Comparison of ENCODE assay signal across 8 mouse cellular contexts in the genomic region with DNA sequence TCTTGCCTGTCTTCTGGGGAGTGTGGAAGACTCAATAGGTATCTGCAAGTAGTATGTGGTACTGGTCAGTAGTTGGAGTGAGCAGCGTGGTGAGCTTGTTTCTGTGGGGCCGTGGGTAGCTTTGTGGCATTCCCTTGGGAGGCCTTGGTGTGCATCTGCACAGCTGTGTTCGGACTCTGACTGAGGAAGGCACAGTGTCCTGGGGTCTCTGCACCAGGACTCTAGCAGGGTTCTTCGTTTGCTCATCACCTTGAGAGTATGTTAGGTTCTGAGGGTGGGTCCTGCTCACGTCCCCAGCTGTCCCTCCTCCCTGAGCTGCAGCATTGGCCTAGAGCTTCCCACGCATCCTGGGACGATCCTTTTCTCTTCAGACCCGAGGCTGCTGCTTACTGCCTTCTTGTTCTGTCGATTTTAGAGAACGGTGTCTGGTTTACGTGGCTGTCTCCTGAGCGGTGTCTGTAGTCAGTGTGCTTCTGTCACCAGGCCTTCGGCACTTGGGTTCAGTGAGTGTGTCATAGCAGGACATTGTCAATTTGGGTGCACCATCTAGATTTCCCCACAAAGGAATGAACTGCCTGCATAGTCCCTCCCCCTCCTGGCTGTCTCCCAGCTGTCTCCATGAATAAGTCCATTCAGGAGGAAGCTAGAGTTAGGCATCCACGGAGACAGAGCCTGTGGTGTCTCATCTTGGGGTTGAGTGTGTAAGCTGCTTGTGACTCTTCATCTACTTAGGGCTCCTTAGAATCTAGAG. TPM values are rescaled to one million over a fixed set of nuclear protein-coding genes. Genes with fewer than 3 reads are reported as not detected.
DNase-seq lines count a peak whose midpoint lies in the region; ATAC-seq lines count a peak whose summit lies in the region.
"Had no signal": no experiment of that assay in that cellular context is flagged by ENCODE, and none has a peak within 500 bp of the region (broad histone marks: within the 10 kb centered on the region; RNA-seq: fewer than 3 reads in every experiment).

No protein-coding gene starts in this region.

- H3K27ac ChIP-seq in intestine, embryonic 14.5 days (ENCODE audit: low read depth) = peak overlapping the region; percentile 47; the same call in 1 of the 2 replicates
- no peak overlapping the region for H3K27ac ChIP-seq in intestine, embryonic 15.5 days
- H3K27ac ChIP-seq in forebrain, embryonic 15.5 days (replicated peaks) = 0 out of 2 replicates have a peak overlapping the region, but pooled peaks have one; percentile 13

- H3K4me1 ChIP-seq in intestine, embryonic 14.5 days (replicated peaks; ENCODE audit: control insufficient read depth, insufficient read depth, low read length) = no peaks in the 10 kb centered on the region
- H3K4me1 ChIP-seq in intestine, embryonic 15.5 days (replicated peaks) = no peaks in the 10 kb centered on the region
- peaks cover 17% of the 10 kb centered on the region for H3K4me1 ChIP-seq in forebrain, embryonic 15.5 days

- no peak for DNase-seq in intestine, embryonic 14.5 days (ENCODE audit: low spot score)
- DNase-seq in adipocyte (ENCODE audit: low spot score) = peak; percentile 36
- DNase-seq in ovary, postnatal 14 days (ENCODE audit: low spot score) = no peak
- no peak for DNase-seq in kidney, postnatal 4 days

- no peak overlapping the region for H3K4me3 ChIP-seq in intestine, embryonic 14.5 days (ENCODE audit: low read depth, low read length)
- no peak overlapping the region for H3K4me3 ChIP-seq in intestine, embryonic 15.5 days (replicated peaks)
- H3K4me3 ChIP-seq in forebrain, embryonic 15.5 days = no peak overlapping the region

- WGBS in intestine, embryonic 14.5 days = 81% methylated on average over 14 of the region's 14 CpGs
- 80% methylated on average over 14 of the region's 14 CpGs for WGBS in intestine, embryonic 15.5 days
- 73% methylated on average over 14 of the region's 14 CpGs for WGBS in forebrain, embryonic 15.5 days

- no peaks in the 10 kb centered on the region for H3K27me3 ChIP-seq in intestine, embryonic 14.5 days (replicated peaks; ENCODE audit: control insufficient read depth, insufficient read depth, low read length)
- H3K27me3 ChIP-seq in intestine, embryonic 15.5 days (replicated peaks) = no peaks in the 10 kb centered on the region
- no peaks in the 10 kb centered on the region for H3K27me3 ChIP-seq in forebrain, embryonic 15.5 days

- no peak for ATAC-seq in intestine, embryonic 14.5 days (replicated peaks; ENCODE audit: low FRiP score, low TSS enrichment, low read depth)
- ATAC-seq in intestine, embryonic 15.5 days = no peak
- no peak; the same call in 1 of the 2 replicates for ATAC-seq in forebrain, embryonic 15.5 days (replicated peaks)
- 0 out of 2 replicates have a peak, but pooled peaks have one; percentile 10 for ATAC-seq in megakaryocyte-erythroid progenitor cell, adult 5-6 weeks (replicated peaks; ENCODE audit: low FRiP score, low TSS enrichment, poor library complexity, severe bottlenecking)

- H3K9me3 ChIP-seq in intestine, embryonic 14.5 days (ENCODE audit: control insufficient read depth, low read length) = no peaks in the 10 kb centered on the region
- H3K9me3 ChIP-seq in intestine, embryonic 15.5 days = no peaks in the 10 kb centered on the region
- H3K9me3 ChIP-seq in forebrain, embryonic 15.5 days = no peaks in the 10 kb centered on the region

- no peak overlapping the region for H3K9ac ChIP-seq in intestine, embryonic 14.5 days (ENCODE audit: low read length)
- no peak overlapping the region for H3K9ac ChIP-seq in intestine, embryonic 15.5 days
- H3K9ac ChIP-seq in forebrain, embryonic 15.5 days (replicated peaks) = no peak overlapping the region

- H3K4me2 ChIP-seq in intestine, embryonic 14.5 days (ENCODE audit: low read length) = no peak overlapping the region
- no peak overlapping the region for H3K4me2 ChIP-seq in intestine, embryonic 15.5 days (replicated peaks)
- no peak overlapping the region for H3K4me2 ChIP-seq in forebrain, embryonic 15.5 days (replicated peaks)

- H3K36me3 ChIP-seq in intestine, embryonic 14.5 days (ENCODE audit: control insufficient read depth, insufficient read depth, low read length) = peaks cover 33% of the 10 kb centered on the region; the same call in 1 of the 2 replicates
- H3K36me3 ChIP-seq in intestine, embryonic 15.5 days = 0 out of 2 replicates have a peak, but pooled peaks cover 8% of the 10 kb centered on the region
- peaks cover 23% of the 10 kb centered on the region for H3K36me3 ChIP-seq in forebrain, embryonic 15.5 days

RNA-seq across cellular contexts. Expression of gene Tex29, which starts 42.4 kb away (rescaled TPM):
- 0.46 TPM in 1 of 2 replicates, not detected in the other for polyA plus RNA-seq in intestine, embryonic 14.5 days (2014; fragmentation: Nextera tagmentation; extraction: Ambion mirVana)
- not detected in 2 replicates for polyA plus RNA-seq in intestine, embryonic 15.5 days (2015; fragmentation: Nextera tagmentation; extraction: Ambion mirVana)
- 0.59 and 1.4 TPM in 2 replicates for polyA plus RNA-seq in forebrain, embryonic 15.5 days (2015; fragmentation: Nextera tagmentation; extraction: Ambion mirVana)
- total RNA-seq in megakaryocyte-erythroid progenitor cell, adult 5-6 weeks (2014; fragmentation: Nextera tagmentation) = not detected in 2 replicates
- not detected in 2 replicates for total RNA-seq in megakaryocyte-erythroid progenitor cell, adult 5-6 weeks (2017)
- total RNA-seq: left cerebral cortex, postnatal 10 days had no signal
